Mouse (Mus musculus): ENCODE measurements around the gene Noc4l. TPM values are rescaled to one million over a fixed set of nuclear protein-coding genes. Genes with fewer than 3 reads are reported as not detected.

The Noc4l gene
- 68.8 and 72.3 TPM in 2 replicates for polyA plus RNA-seq (2014; fragmentation: Nextera tagmentation; extraction: Ambion mirVana)

- no peak within 1 kb of the TSS for H3K27ac ChIP-seq (replicated peaks; ENCODE audit: low read depth, low read length)
- peak within 1 kb of the TSS; percentile 85 for H3K4me2 ChIP-seq (ENCODE audit: low read depth, severe bottlenecking)
- no peaks in the 10 kb centered on the region for H3K9me3 ChIP-seq (ENCODE audit: control insufficient read depth, low read length)
- ATAC-seq (ENCODE audit: insufficient number of reproducible peaks, low FRiP score, low TSS enrichment, low read depth) (peak; percentile 85), DNase-seq (ENCODE audit: low spot score) (peak; percentile 99)
- peaks cover 54% of the 10 kb centered on the region for H3K36me3 ChIP-seq (ENCODE audit: control insufficient read depth, insufficient read depth, low read length)
- H3K4me3 ChIP-seq (ENCODE audit: low read depth, low read length), result peak within 1 kb of the TSS; percentile 94
- peaks cover 9% of the 10 kb centered on the region; the same call in 1 of the 2 replicates for H3K4me1 ChIP-seq (ENCODE audit: control insufficient read depth, insufficient read depth, low read length)
- H3K9ac ChIP-seq (ENCODE audit: low read length), result peak within 1 kb of the TSS; percentile 77
- no peaks in the 10 kb centered on the region for H3K27me3 ChIP-seq (ENCODE audit: control insufficient read depth, insufficient read depth, low read length)
- 1% methylated on average over 91 of the region's 91 CpGs for WGBS
Observed at GRCm38 (mm10) chr5:110652719-110653648, at the start of gene Noc4l, which contains the start of gene Ddx51. Gene Noc4l (minus strand): TSS chr5:110653417. Gene Ddx51 (plus strand): TSS chr5:110653451.

DNA sequence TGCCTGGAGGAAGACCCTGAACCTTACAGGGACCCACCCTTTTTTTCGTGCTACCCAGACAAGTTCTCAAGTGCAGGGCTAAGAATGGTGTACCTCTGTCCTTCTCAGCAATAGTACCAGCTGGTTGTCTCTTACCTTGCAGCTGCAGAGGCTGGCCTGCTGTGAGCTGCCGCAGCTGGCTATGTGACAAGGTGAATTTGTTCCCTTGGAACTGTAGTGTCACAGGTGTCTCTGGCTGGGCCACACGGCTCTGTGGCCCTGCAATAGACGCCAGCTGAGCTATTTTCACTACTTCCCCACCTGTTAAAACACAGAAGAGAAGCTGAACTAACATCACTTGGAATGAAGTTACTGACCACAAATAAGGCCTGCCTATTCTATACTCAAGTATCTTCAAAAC, 45.4 kb upstream of the Noc4l start:
- Histone ChIP-seq H3K36me3 (ENCODE audit: control insufficient read depth, insufficient read depth, low read length) (peaks cover 29% of the 10 kb centered on the region), H3K9ac (ENCODE audit: low read length) (no peak overlapping the region), H3K4me1 (ENCODE audit: control insufficient read depth, insufficient read depth, low read length) (no peaks in the 10 kb centered on the region), H3K27me3 (ENCODE audit: control insufficient read depth, insufficient read depth, low read length) (no peaks in the 10 kb centered on the region), H3K4me2 (ENCODE audit: low read depth, severe bottlenecking) (no peak overlapping the region), H3K27ac (replicated peaks; ENCODE audit: low read depth, low read length) (no peak overlapping the region), H3K4me3 (ENCODE audit: low read depth, low read length) (no peak overlapping the region), H3K9me3 (ENCODE audit: control insufficient read depth, low read length) (no peaks in the 10 kb centered on the region)
- no peak for ATAC-seq (ENCODE audit: insufficient number of reproducible peaks, low FRiP score, low TSS enrichment, low read depth)
- WGBS, result 90% methylated on average over 4 of the region's 4 CpGs
- no peak for DNase-seq (ENCODE audit: low spot score)

- Histone ChIP-seq H3K27me3 (ENCODE audit: control insufficient read depth, insufficient read depth, low read length) (no peaks in the 10 kb centered on the region), H3K9me3 (ENCODE audit: control insufficient read depth, low read length) (no peaks in the 10 kb centered on the region), H3K4me1 (ENCODE audit: control insufficient read depth, insufficient read depth, low read length) (no peaks in the 10 kb centered on the region), H3K9ac (ENCODE audit: low read length) (no peak overlapping the region), H3K4me3 (ENCODE audit: low read depth, low read length) (no peak overlapping the region), H3K36me3 (ENCODE audit: control insufficient read depth, insufficient read depth, low read length) (peaks cover 33% of the 10 kb centered on the region), H3K27ac (replicated peaks; ENCODE audit: low read depth, low read length) (no peak overlapping the region), H3K4me2 (ENCODE audit: low read depth, severe bottlenecking) (no peak overlapping the region)
- DNase-seq (ENCODE audit: low spot score) (no peak), ATAC-seq (ENCODE audit: insufficient number of reproducible peaks, low FRiP score, low TSS enrichment, low read depth) (no peak)
- 91% methylated on average over 8 of the region's 8 CpGs for WGBS
Observed at GRCm38 (mm10) chr5:110682041-110682440, 28.8 kb upstream of the Noc4l start.

DNA sequence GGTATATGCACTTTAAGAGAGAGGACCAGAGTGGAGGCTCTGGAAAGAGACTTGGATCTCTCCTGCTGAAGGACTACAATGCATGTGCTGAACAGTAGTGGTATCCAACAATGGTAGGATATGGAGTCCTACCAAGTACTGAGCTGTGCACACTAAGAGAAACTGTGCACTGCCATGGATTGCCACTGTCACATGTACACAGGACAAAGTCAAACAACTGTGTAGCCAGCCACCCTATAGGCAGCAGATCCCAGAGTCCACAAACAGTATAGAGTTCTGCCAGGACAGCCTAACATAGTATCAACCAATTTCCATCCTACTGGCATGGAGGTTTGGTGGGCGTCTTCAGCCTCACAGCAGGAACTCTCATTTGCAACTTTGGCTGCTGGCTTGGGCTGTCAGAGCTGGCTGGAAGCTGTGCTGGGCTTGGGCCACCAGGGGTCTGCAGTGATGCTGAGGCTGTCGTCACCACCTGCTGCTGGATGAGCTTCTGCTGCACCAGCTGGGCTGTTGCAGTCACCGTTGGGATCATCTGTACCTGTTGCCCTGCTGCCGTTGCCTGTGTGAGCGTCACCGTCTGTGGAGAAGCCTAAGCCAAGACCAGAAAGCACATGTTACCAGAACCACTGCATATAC, 12.4 kb upstream of the Noc4l start:
- H3K9me3 ChIP-seq (ENCODE audit: control insufficient read depth, low read length), result no peaks in the 10 kb centered on the region
- 64% methylated on average over 6 of the region's 6 CpGs for WGBS
- no peak overlapping the region for H3K4me2 ChIP-seq (ENCODE audit: low read depth, severe bottlenecking)
- ATAC-seq (ENCODE audit: insufficient number of reproducible peaks, low FRiP score, low TSS enrichment, low read depth), result no peak
- no peak overlapping the region for H3K4me3 ChIP-seq (ENCODE audit: low read depth, low read length)
- no peak overlapping the region for H3K9ac ChIP-seq (ENCODE audit: low read length)
- no peak overlapping the region for H3K27ac ChIP-seq (replicated peaks; ENCODE audit: low read depth, low read length)
- peaks cover 30% of the 10 kb centered on the region for H3K36me3 ChIP-seq (ENCODE audit: control insufficient read depth, insufficient read depth, low read length)
- DNase-seq (ENCODE audit: low spot score), result no peak
- no peaks in the 10 kb centered on the region for H3K4me1 ChIP-seq (ENCODE audit: control insufficient read depth, insufficient read depth, low read length)
- no peaks in the 10 kb centered on the region for H3K27me3 ChIP-seq (ENCODE audit: control insufficient read depth, insufficient read depth, low read length)

- no peak overlapping the region for H3K27ac ChIP-seq (replicated peaks; ENCODE audit: low read depth, low read length)
- no peaks in the 10 kb centered on the region for H3K4me1 ChIP-seq (ENCODE audit: control insufficient read depth, insufficient read depth, low read length)
- WGBS, result 91% methylated on average over 2 of the region's 2 CpGs
- no peak for ATAC-seq (ENCODE audit: insufficient number of reproducible peaks, low FRiP score, low TSS enrichment, low read depth)
- peaks cover 28% of the 10 kb centered on the region for H3K36me3 ChIP-seq (ENCODE audit: control insufficient read depth, insufficient read depth, low read length)
- H3K9ac ChIP-seq (ENCODE audit: low read length), result no peak overlapping the region
- no peaks in the 10 kb centered on the region for H3K9me3 ChIP-seq (ENCODE audit: control insufficient read depth, low read length)
- H3K27me3 ChIP-seq (ENCODE audit: control insufficient read depth, insufficient read depth, low read length), result no peaks in the 10 kb centered on the region
- H3K4me3 ChIP-seq (ENCODE audit: low read depth, low read length), result no peak overlapping the region
- no peak for DNase-seq (ENCODE audit: low spot score)
- H3K4me2 ChIP-seq (ENCODE audit: low read depth, severe bottlenecking), result no peak overlapping the region
Observed at GRCm38 (mm10) chr5:110664750-110665269, 11.6 kb upstream of the Noc4l start.

- no peak overlapping the region for H3K27ac ChIP-seq (replicated peaks; ENCODE audit: low read depth, low read length)
- H3K9ac ChIP-seq (ENCODE audit: low read length), result no peak overlapping the region
- ATAC-seq (ENCODE audit: insufficient number of reproducible peaks, low FRiP score, low TSS enrichment, low read depth) (no peak), DNase-seq (ENCODE audit: low spot score) (no peak)
- no peaks in the 10 kb centered on the region for H3K4me1 ChIP-seq (ENCODE audit: control insufficient read depth, insufficient read depth, low read length)
- H3K4me3 ChIP-seq (ENCODE audit: low read depth, low read length), result no peak overlapping the region
- 90% methylated on average over 2 of the region's 2 CpGs for WGBS
- no peak overlapping the region for H3K4me2 ChIP-seq (ENCODE audit: low read depth, severe bottlenecking)
- no peaks in the 10 kb centered on the region for H3K27me3 ChIP-seq (ENCODE audit: control insufficient read depth, insufficient read depth, low read length)
- H3K36me3 ChIP-seq (ENCODE audit: control insufficient read depth, insufficient read depth, low read length), result peaks cover 33% of the 10 kb centered on the region
- no peaks in the 10 kb centered on the region for H3K9me3 ChIP-seq (ENCODE audit: control insufficient read depth, low read length)
Observed at GRCm38 (mm10) chr5:110664041-110664440, 10.8 kb upstream of the Noc4l start.

DNA sequence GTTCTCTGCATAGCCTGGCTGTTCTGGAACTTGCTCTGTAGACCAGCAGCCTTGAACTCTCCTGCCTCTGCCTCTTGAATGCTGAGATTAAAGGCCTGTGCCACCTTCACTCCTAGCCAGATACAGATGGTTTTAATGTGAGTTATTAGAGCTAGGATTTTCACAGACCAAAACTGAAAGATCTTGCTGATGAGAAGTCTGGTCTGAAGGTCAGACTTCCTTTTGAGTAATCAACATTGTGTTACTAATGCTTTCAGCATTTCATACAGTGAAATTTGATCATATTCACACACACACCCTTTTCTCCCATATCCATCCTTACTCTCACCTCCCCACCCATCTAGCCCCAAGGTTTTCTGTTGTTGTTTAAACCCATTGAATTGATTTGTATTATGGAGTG, 6.5 kb upstream of the Noc4l start:
- H3K27ac ChIP-seq (replicated peaks; ENCODE audit: low read depth, low read length), result no peak overlapping the region
- H3K4me1 ChIP-seq (ENCODE audit: control insufficient read depth, insufficient read depth, low read length), result no peaks in the 10 kb centered on the region
- H3K27me3 ChIP-seq (ENCODE audit: control insufficient read depth, insufficient read depth, low read length), result no peaks in the 10 kb centered on the region
- no peak overlapping the region for H3K4me2 ChIP-seq (ENCODE audit: low read depth, severe bottlenecking)
- no peak overlapping the region for H3K9ac ChIP-seq (ENCODE audit: low read length)
- H3K36me3 ChIP-seq (ENCODE audit: control insufficient read depth, insufficient read depth, low read length), result peaks cover 49% of the 10 kb centered on the region
- H3K4me3 ChIP-seq (ENCODE audit: low read depth, low read length), result no peak overlapping the region
- H3K9me3 ChIP-seq (ENCODE audit: control insufficient read depth, low read length), result no peaks in the 10 kb centered on the region
- DNase-seq (ENCODE audit: low spot score) (no peak), ATAC-seq (ENCODE audit: insufficient number of reproducible peaks, low FRiP score, low TSS enrichment, low read depth) (no peak)

GRCm38 (mm10) chr5:110653686-110654085, 469 bp upstream of the Noc4l start:
- ATAC-seq (ENCODE audit: insufficient number of reproducible peaks, low FRiP score, low TSS enrichment, low read depth) (0 out of 2 replicates have a peak, but pooled peaks have one; percentile 10), DNase-seq (ENCODE audit: low spot score) (no peak)
- peak overlapping the region; percentile 79 for H3K4me2 ChIP-seq (ENCODE audit: low read depth, severe bottlenecking)
- peak overlapping the region; percentile 77 for H3K9ac ChIP-seq (ENCODE audit: low read length)
- under 1% methylated on average over 37 of the region's 37 CpGs for WGBS
- H3K36me3 ChIP-seq (ENCODE audit: control insufficient read depth, insufficient read depth, low read length), result peaks cover 57% of the 10 kb centered on the region
- peak overlapping the region; percentile 94 for H3K4me3 ChIP-seq (ENCODE audit: low read depth, low read length)
- H3K9me3 ChIP-seq (ENCODE audit: control insufficient read depth, low read length), result no peaks in the 10 kb centered on the region
- H3K4me1 ChIP-seq (ENCODE audit: control insufficient read depth, insufficient read depth, low read length), result peaks cover 9% of the 10 kb centered on the region; the same call in 1 of the 2 replicates
- no peaks in the 10 kb centered on the region for H3K27me3 ChIP-seq (ENCODE audit: control insufficient read depth, insufficient read depth, low read length)
- no peak overlapping the region for H3K27ac ChIP-seq (replicated peaks; ENCODE audit: low read depth, low read length)

Data from limb, embryonic 11.5 days (tissue).